19 mouse cellular contexts compared by ENCODE assay signal in the genomic region with DNA sequence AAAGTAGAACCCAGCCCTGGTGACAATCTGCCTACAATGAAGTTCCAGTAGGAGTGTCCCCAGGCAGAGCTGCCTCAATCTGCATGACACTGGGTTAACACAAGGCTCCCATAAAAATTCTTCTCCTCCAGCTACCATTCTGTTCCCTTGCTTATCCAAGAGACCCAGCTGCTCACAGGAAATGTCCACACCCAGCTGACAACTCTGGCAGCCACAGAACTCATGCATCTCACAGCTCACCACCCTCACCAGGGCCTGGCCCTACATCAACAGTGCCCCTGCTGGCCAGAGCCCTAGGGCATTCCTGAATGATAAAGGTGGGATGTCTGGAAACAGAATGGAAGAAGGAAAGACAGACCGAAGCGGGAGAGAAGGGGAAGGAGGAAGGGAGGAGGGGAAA.
DNase-seq lines count a peak whose midpoint lies in the region; ATAC-seq and TF ChIP-seq lines count a peak whose summit lies in the region.
"Had no signal": no experiment of that assay in that cellular context is flagged by ENCODE, and none has a peak within 500 bp of the region (broad histone marks: within the 10 kb centered on the region; RNA-seq: fewer than 3 reads in every experiment).

No protein-coding gene starts in this region.

- H3K27ac ChIP-seq in heart, embryonic 14.5 days (replicated peaks in 1 of 2; ENCODE audit: control insufficient read depth in 1 of 2, insufficient read depth in 1 of 2, low read depth in 2 of 2, low read length in 2 of 2): no peak overlapping the region
- H3K27ac ChIP-seq in midbrain, postnatal 0 days (ENCODE audit: low read depth, low read length): no peak overlapping the region
- no peak overlapping the region for H3K27ac ChIP-seq in midbrain, embryonic 10.5 days (replicated peaks)
- peak overlapping the region; percentile 15; the same call in 1 of the 2 replicates for H3K27ac ChIP-seq in liver, embryonic 13.5 days
- no peak overlapping the region for H3K27ac ChIP-seq in thymus, adult 2 months (ENCODE audit: control insufficient read depth, insufficient read depth, low read length)
- H3K27ac ChIP-seq: hindbrain, embryonic 14.5 days; limb, embryonic 12.5 days; midbrain, embryonic 12.5 days had no signal

- WGBS in heart, embryonic 14.5 days: 48% methylated on average over 2 of the region's 2 CpGs
- 77% methylated on average over 2 of the region's 2 CpGs for WGBS in midbrain, postnatal 0 days
- WGBS in midbrain, embryonic 10.5 days: 70% methylated on average over 2 of the region's 2 CpGs
- 65% methylated on average over 2 of the region's 2 CpGs for WGBS in liver, embryonic 13.5 days (ENCODE audit: insufficient replicate concordance)
- WGBS in thymus, adult 2 months: 94% methylated on average over 2 of the region's 2 CpGs

- peaks cover 92% of the 10 kb centered on the region for H3K36me3 ChIP-seq in heart, embryonic 14.5 days (ENCODE audit: control insufficient read depth, insufficient read depth, low read length)
- H3K36me3 ChIP-seq in midbrain, postnatal 0 days (ENCODE audit: insufficient read depth, low read length): peaks cover 66% of the 10 kb centered on the region
- peaks cover 99% of the 10 kb centered on the region for H3K36me3 ChIP-seq in midbrain, embryonic 10.5 days
- 0 out of 2 replicates have a peak, but pooled peaks cover 6% of the 10 kb centered on the region for H3K36me3 ChIP-seq in liver, embryonic 13.5 days
- H3K36me3 ChIP-seq in thymus, adult 2 months (ENCODE audit: control insufficient read depth, insufficient read depth, low read length): no peaks in the 10 kb centered on the region

- no peak overlapping the region for H3K9ac ChIP-seq in heart, embryonic 14.5 days (ENCODE audit: low read length)
- no peak overlapping the region for H3K9ac ChIP-seq in midbrain, postnatal 0 days (replicated peaks; ENCODE audit: low read length, poor library complexity, severe bottlenecking)
- H3K9ac ChIP-seq in liver, embryonic 13.5 days: no peak overlapping the region
- H3K9ac ChIP-seq: hindbrain, embryonic 14.5 days; limb, embryonic 12.5 days; midbrain, embryonic 12.5 days had no signal

- H3K4me2 ChIP-seq in heart, embryonic 14.5 days (ENCODE audit: low read length): no peak overlapping the region
- H3K4me2 ChIP-seq in midbrain, postnatal 0 days (ENCODE audit: low read depth, low read length, poor library complexity, severe bottlenecking): no peak overlapping the region
- no peak overlapping the region for H3K4me2 ChIP-seq in liver, embryonic 13.5 days
- H3K4me2 ChIP-seq: hindbrain, embryonic 14.5 days; limb, embryonic 12.5 days; midbrain, embryonic 12.5 days had no signal

- peak; percentile 27; the same call in 1 of the 2 replicates for ATAC-seq in heart, embryonic 14.5 days (ENCODE audit: insufficient number of reproducible peaks, insufficient read depth, low FRiP score, low read depth)
- no peak for ATAC-seq in midbrain, postnatal 0 days (ENCODE audit: low FRiP score)
- peak; percentile 88 for ATAC-seq in liver, embryonic 13.5 days (ENCODE audit: low read depth)

- no peaks in the 10 kb centered on the region for H3K9me3 ChIP-seq in heart, embryonic 14.5 days (ENCODE audit: control insufficient read depth, low read length)
- no peaks in the 10 kb centered on the region for H3K9me3 ChIP-seq in midbrain, postnatal 0 days (ENCODE audit: low read length)
- H3K9me3 ChIP-seq in midbrain, embryonic 10.5 days (replicated peaks): no peaks in the 10 kb centered on the region
- no peaks in the 10 kb centered on the region for H3K9me3 ChIP-seq in liver, embryonic 13.5 days (replicated peaks)
- H3K9me3 ChIP-seq: limb, embryonic 12.5 days; midbrain, embryonic 12.5 days had no signal

- H3K4me3 ChIP-seq in heart, embryonic 14.5 days (ENCODE audit: control insufficient read depth in 1 of 2, insufficient read depth in 1 of 2, low read depth in 1 of 2, low read length in 2 of 2): no peak overlapping the region
- no peak overlapping the region for H3K4me3 ChIP-seq in midbrain, postnatal 0 days (ENCODE audit: low read depth, low read length)
- H3K4me3 ChIP-seq in midbrain, embryonic 10.5 days: no peak overlapping the region
- no peak overlapping the region for H3K4me3 ChIP-seq in liver, embryonic 13.5 days (replicated peaks)
- H3K4me3 ChIP-seq in thymus, adult 2 months (ENCODE audit: control insufficient read depth, insufficient read depth, low read length): no peak overlapping the region
- H3K4me3 ChIP-seq: erythroblast, embryonic 14.5 days; limb, embryonic 12.5 days; midbrain, embryonic 12.5 days had no signal

- no peak for TF ChIP-seq POLR2A in thymus, adult 2 months (IDR thresholded peaks at IDR 0.05; ENCODE audit: control insufficient read depth, extremely low read depth, insufficient read depth, low read length, poor library complexity)

- H3K27me3 ChIP-seq in heart, embryonic 14.5 days (ENCODE audit: control insufficient read depth, insufficient read depth, low read length): no peaks in the 10 kb centered on the region
- H3K27me3 ChIP-seq in midbrain, postnatal 0 days (ENCODE audit: insufficient read depth, low read length): no peaks in the 10 kb centered on the region
- no peaks in the 10 kb centered on the region for H3K27me3 ChIP-seq in midbrain, embryonic 10.5 days (ENCODE audit: low read depth, poor library complexity, severe bottlenecking)
- H3K27me3 ChIP-seq in liver, embryonic 13.5 days: no peaks in the 10 kb centered on the region
- H3K27me3 ChIP-seq in thymus, adult 2 months (ENCODE audit: control insufficient read depth, insufficient read depth, low read length): no peaks in the 10 kb centered on the region
- H3K27me3 ChIP-seq: limb, embryonic 12.5 days; midbrain, embryonic 12.5 days had no signal

- no peak for DNase-seq in heart, adult 8-10 months (ENCODE audit: low spot score)
- no peak for DNase-seq in midbrain, postnatal 0 days (ENCODE audit: low spot score)
- no peak for DNase-seq in midbrain, embryonic 10.5 days (ENCODE audit: low spot score)
- DNase-seq in liver, embryonic 13.5 days: peak; percentile 25
- no peak for DNase-seq in adrenal gland, adult (ENCODE audit: inconsistent age in 2 of 2, low spot score in 1 of 2)
- no peak for DNase-seq in thymus, adult 2 months
- no peak for DNase-seq in right cerebral cortex, adult 2 months (ENCODE audit: low spot score in 2 of 2)
- DNase-seq: adrenal gland, postnatal 14 days; cerebellum, adult 9-11 months; gastrocnemius, postnatal 14 days; kidney, adult 9 months; lung, postnatal 10 days; right cerebral cortex, adult 18-20 months; thymus, postnatal 4 days had no signal

- peaks cover 0 to 7% of the 10 kb centered on the region in 2 experiments; a peak in 1 of 4 replicates for H3K4me1 ChIP-seq in heart, embryonic 14.5 days (ENCODE audit: control insufficient read depth in 2 of 2, insufficient read depth in 2 of 2, low read length in 2 of 2)
- H3K4me1 ChIP-seq in midbrain, postnatal 0 days (ENCODE audit: insufficient read depth, low read length): no peaks in the 10 kb centered on the region
- H3K4me1 ChIP-seq in midbrain, embryonic 10.5 days: peaks cover 14% of the 10 kb centered on the region
- peaks cover 28% of the 10 kb centered on the region for H3K4me1 ChIP-seq in liver, embryonic 13.5 days (replicated peaks)
- no peaks in the 10 kb centered on the region for H3K4me1 ChIP-seq in thymus, adult 2 months (replicated peaks; ENCODE audit: control insufficient read depth, insufficient read depth, low read length)
- H3K4me1 ChIP-seq: limb, embryonic 12.5 days had no signal

- peak; percentile 33; the same call in 1 of the 2 replicates for TF ChIP-seq CTCF in midbrain, postnatal 0 days (IDR thresholded peaks at IDR 0.05)
- no peak for TF ChIP-seq CTCF in thymus, adult 2 months (IDR thresholded peaks at IDR 0.05; ENCODE audit: borderline replicate concordance, control insufficient read depth, extremely low read depth, insufficient read depth, low read length, poor library complexity)
